Mouse (Mus musculus) B cell, adult 62 days (primary cell): Measurements from ENCODE around the gene Olfr1404. TPM values are rescaled to one million over a fixed set of nuclear protein-coding genes. Genes with fewer than 3 reads are reported as not detected.

Experiments
- total RNA-seq: library from RNA; stranded (reverse); gene quantifications from 4 replicates; pipeline ENCODE4 v1.2.4, GENCODE M21; 2023

The Olfr1404 gene
- total RNA-seq, result not detected in 4 replicates

GRCm38 (mm10) chr1:173212092-173212491, at the start of gene Olfr1404:
Gene Olfr1404 (plus strand): TSS chr1:173212392.

GRCm38 (mm10) chr1:173190540-173190939, 21.7 kb upstream of the Olfr1404 start, which contains the start of gene Olfr1406:
Gene Olfr1406 (minus strand): TSS chr1:173190640.

GRCm38 (mm10) chr1:173197508-173197907, 14.7 kb upstream of the Olfr1404 start, which contains the start of gene Olfr218:
Gene Olfr218 (plus strand): TSS chr1:173197808.

GRCm38 (mm10) chr1:173227081-173227480, 14.9 kb downstream of the Olfr1404 start, which contains the start of gene Fcer1a:
Gene Fcer1a (minus strand): TSS chr1:173227214.

GRCm38 (mm10) chr1:173265701-173266100, 53.5 kb downstream of the Olfr1404 start, which contains the start of gene Olfr418:
Gene Olfr418 (plus strand): TSS chr1:173266001.

Other genes with a start within 250 kb of the Olfr1404 start
- not detected in 4 replicates for gene Olfr1408, start 75.0 kb upstream of the Olfr1404 start, total RNA-seq
- gene Olfr1406, start 21.8 kb upstream of the Olfr1404 start, total RNA-seq, result not detected in 4 replicates
- gene Olfr218, start 14.6 kb upstream of the Olfr1404 start, total RNA-seq, result not detected in 4 replicates
- not detected in 4 replicates for gene Fcer1a, start 14.8 kb downstream of the Olfr1404 start, total RNA-seq
- gene Olfr418, start 53.6 kb downstream of the Olfr1404 start, total RNA-seq, result not detected in 4 replicates
- not detected in 4 replicates for gene Mptx2, start 65.4 kb downstream of the Olfr1404 start, total RNA-seq
- gene Ackr1, start 121.4 kb downstream of the Olfr1404 start, total RNA-seq, result not detected in 4 replicates
- 116 to 126 TPM (median 117 TPM) in 4 replicates for gene Aim2, start 138.5 kb downstream of the Olfr1404 start, total RNA-seq
- gene Cadm3, start 155.3 kb downstream of the Olfr1404 start, total RNA-seq, result 0.30 TPM in 1 of 4 replicates, not detected in the others